Mouse (Mus musculus) spleen, postnatal 0 days (tissue): ENCODE data around the gene Uox. TPM values are rescaled to one million over a fixed set of nuclear protein-coding genes. Genes with fewer than 3 reads are reported as not detected.

ENCODE experiments used
- polyA plus RNA-seq: library from polyadenylated mRNA; unstranded; fragments of >200 nt; fragmentation: Nextera tagmentation; extraction: Ambion mirVana; gene quantifications from 2 replicates; pipeline ENCODE4 v1.2.1, GENCODE M21; 2015

Gene Uox
- 0.07 and 0.11 TPM in 2 replicates for polyA plus RNA-seq

GRCm38 (mm10) chr3:146570148-146570782 lies at the start of gene Uox:
Uox (plus strand) TSS chr3:146570426.

DNA sequence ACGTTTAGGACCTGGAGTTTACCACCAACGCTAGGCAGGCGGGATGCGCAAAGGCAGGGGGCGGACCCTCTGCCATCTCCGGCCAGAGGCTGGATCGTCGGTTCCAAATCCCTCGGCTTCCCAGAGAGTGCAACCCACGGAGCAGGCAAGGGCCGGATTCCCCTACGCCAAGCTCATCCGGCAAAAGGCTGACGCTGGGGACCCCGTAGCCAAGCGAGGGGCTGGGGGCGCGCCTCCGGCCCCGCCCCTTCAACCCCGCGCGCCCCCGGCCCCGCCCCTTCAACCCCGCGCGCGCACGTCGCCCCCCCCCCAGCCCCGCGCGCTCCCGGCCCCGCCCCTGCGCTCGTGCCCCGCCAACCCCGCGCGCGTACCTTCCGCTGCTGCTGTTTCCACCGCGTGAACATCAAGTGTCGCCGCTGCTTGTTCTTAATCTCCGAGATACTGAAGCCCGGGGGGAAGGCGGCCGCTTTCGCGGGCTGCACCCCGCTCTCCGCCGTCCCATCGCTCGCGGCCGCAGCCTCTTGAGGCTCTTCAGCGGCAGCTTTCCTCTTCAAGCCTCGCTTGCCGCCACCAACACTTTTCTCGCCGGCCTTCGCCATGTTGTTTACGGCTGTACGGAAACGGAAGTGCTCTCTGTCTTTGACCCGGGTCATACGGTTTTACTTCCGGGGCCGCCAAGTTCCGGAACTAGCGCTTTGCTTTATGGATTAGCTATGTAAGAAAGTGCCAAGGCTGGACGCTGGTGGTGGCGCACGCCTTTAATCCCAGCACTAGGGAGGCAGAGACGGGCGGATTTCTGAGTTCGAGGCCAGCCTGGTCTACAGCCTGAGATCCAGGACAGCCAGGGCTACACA lies 49.2 kb upstream of the Uox start, which contains the start of gene Rpf1:
TSS of gene Rpf1 (minus strand) at position 632 of the 854 bp plus-strand sequence.

DNA sequence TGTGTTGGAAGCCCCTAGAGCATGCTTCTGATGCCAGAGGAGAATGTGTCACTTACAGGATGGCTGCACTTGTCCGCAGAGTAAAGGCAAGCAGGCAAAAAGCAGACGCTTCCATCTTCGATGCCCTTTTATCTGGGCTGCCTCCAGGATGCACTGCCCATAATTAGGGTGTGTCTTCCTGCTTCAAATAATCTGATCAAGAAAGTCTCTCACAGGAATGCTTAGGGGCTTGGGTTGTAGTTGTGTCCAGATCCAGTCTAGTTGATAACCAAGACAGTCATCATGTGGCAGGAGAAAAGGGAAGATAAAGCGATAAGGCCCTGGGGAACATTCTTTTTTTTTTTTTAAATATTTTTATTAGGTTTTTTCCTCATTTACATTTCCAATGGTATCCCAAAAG lies 45.3 kb downstream of the Uox start, which contains the start of gene Dnase2b:
TSS of gene Dnase2b (minus strand) at position 101 of the 400 bp plus-strand sequence.

GRCm38 (mm10) chr3:146651217-146651616 lies 81.0 kb downstream of the Uox start, which contains the start of gene 4930503B20Rik:
4930503B20Rik (minus strand) TSS chr3:146651317.

Other genes starting within 250 kb of the Uox start
- gene Ssx2ip, start 165.8 kb upstream of the Uox start, polyA plus RNA-seq = 54.1 and 66.5 TPM in 2 replicates
- 6.1 and 9.7 TPM in 2 replicates for gene Ctbs, start 120.6 kb upstream of the Uox start, polyA plus RNA-seq
- gene Spata1, start 70.7 kb upstream of the Uox start, polyA plus RNA-seq = 3.9 and 4.1 TPM in 2 replicates
- 560 and 602 TPM in 2 replicates for gene Gng5, start 70.6 kb upstream of the Uox start, polyA plus RNA-seq
- 36.2 and 37.6 TPM in 2 replicates for gene Rpf1, start 49.0 kb upstream of the Uox start, polyA plus RNA-seq
- 0.18 and 0.36 TPM in 2 replicates for gene Dnase2b, start 45.2 kb downstream of the Uox start, polyA plus RNA-seq
- gene 4930503B20Rik, start 80.9 kb downstream of the Uox start, polyA plus RNA-seq = 0.11 TPM in 1 of 2 replicates, not detected in the other
- gene Samd13, start 115.2 kb downstream of the Uox start, polyA plus RNA-seq = 0.76 and 0.77 TPM in 2 replicates
- gene Prkacb, start 242.6 kb downstream of the Uox start, polyA plus RNA-seq = 18.2 and 24.3 TPM in 2 replicates